Mouse (Mus musculus) ES-E14 (cell line): Measurements from ENCODE around the gene Pcgf6.

Experiments
- CHD2 ChIP-seq: IDR thresholded peaks from 2 replicates; pipeline ENCODE4 v1.6.1; 2014; ENCODE audit warnings: mild to moderate bottlenecking, low read depth, low read length, inconsistent platforms
- ZC3H11A ChIP-seq: IDR thresholded peaks from 2 replicates; pipeline ENCODE4 v1.6.1; 2012; ENCODE audit warnings: low read depth, mild to moderate bottlenecking, inconsistent platforms, low read length, borderline replicate concordance
- ZNF384 ChIP-seq: IDR thresholded peaks from 2 replicates; pipeline ENCODE4 v1.6.1; 2012; ENCODE audit warnings: low read depth, low read length, inconsistent platforms

DNA sequence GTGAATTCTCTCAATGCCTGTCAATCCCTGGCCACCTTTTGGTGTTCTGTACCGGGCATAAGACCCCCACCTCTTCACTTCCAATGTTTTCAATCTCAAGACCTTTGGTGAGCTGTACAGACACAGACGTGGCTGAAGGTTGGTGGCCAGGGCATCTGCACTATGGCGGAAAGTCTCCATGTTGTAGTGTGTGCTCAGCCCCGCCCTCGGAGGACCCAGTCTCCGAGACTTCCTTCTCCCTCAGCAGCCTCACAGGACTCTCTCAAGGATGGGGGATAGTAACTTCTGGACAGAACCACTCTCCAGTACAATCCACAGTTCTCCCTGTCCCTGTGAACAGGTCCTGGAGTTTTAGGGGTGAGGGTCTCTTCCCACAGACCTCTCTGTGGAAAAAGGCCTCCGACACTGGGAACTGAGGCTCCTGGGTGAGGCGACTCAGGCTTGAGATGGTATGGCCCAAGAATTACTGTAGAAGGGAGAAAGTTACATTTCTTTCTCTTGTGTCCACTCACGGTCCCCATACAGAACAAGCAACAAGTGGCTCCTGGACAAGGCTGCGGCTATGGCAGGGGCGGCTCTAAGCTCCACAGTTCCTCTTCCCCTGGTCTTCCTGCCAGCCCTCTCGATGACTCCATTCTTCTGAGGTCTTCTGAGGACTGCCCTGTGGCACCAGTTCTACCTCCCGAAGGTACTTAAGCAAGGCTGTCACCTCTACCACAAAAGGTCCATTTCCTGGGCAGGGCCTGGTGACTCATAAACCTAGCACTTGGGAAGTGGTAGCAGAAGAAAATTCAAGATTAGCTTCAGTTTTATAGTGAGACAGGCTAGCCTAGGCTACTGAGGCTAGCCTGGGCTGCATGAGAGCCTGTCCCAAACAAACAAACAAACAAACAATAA, 65.7 kb downstream of the Pcgf6 start:
- TF ChIP-seq ZC3H11A, result no peak
- no peak for TF ChIP-seq ZNF384
- TF ChIP-seq CHD2, result no peak
